Comparison of ENCODE assay signal across 7 mouse cellular contexts in the genomic region with DNA sequence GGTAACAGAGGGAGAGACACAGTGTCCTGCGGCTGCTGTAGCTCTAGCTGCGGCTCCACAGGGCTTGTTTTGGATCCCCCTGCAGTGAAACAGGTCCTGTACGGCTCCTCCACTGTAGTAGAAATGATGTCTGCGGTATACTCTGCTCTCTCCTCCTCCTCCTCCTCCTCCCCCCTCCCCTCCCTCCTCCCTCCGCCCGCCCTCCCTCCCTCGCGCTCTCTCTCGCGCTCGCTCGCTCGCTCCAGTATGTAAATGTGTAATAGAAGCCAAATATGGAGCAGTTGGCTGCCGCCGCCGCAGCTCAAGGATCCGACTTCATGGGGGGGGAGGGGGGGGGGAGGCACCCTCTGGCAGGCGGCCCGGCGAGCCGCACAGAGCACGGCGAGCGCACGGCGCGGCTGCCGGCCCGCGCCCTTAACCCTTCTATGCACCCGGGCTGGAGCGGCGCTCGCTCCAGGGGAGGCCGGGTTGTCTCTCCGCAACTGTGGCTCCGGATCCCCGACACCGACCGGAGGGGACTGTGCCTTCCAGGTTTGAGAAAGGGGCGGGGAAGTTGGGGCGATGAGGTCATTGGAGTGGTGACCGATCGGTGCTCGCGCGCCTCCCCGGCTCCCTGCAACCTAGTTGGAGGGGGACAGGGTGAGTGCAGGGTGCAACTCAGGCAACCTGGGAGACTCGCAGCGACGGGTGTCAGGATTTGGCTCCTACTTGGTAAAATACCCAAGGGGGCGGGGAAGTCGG. TPM values are rescaled to one million over a fixed set of nuclear protein-coding genes. Genes with fewer than 3 reads are reported as not detected.
A peak's percentile ranks its signal among the peaks of the same experiment; 100 is the strongest.
DNase-seq lines count a peak whose midpoint lies in the region; ATAC-seq and TF ChIP-seq lines count a peak whose summit lies in the region.

Gene Atxn1 (minus strand): TSS at position 156 of the 741 bp plus-strand sequence.

- under 1% methylated on average over 43 of the region's 53 CpGs for WGBS in limb, embryonic 10.5 days
- WGBS in midbrain, embryonic 12.5 days: 0% methylated on average over 39 of the region's 53 CpGs
- WGBS in small intestine, adult 2 months: under 1% methylated on average over 52 of the region's 53 CpGs

- H3K4me1 ChIP-seq in limb, embryonic 10.5 days: peaks cover 50% of the 10 kb centered on the region
- peaks cover 47% of the 10 kb centered on the region for H3K4me1 ChIP-seq in midbrain, embryonic 12.5 days
- peaks cover 7% of the 10 kb centered on the region for H3K4me1 ChIP-seq in small intestine, adult 2 months (ENCODE audit: control insufficient read depth, insufficient read depth, insufficient read length, low read length)

- H3K27me3 ChIP-seq in limb, embryonic 10.5 days (ENCODE audit: low read depth, poor library complexity, severe bottlenecking): peaks cover 24% of the 10 kb centered on the region
- H3K27me3 ChIP-seq in midbrain, embryonic 12.5 days: peaks cover 21% of the 10 kb centered on the region
- no peaks in the 10 kb centered on the region for H3K27me3 ChIP-seq in small intestine, adult 2 months (ENCODE audit: control insufficient read depth, insufficient read depth, low read length)

- no peaks in the 10 kb centered on the region for H3K36me3 ChIP-seq in limb, embryonic 10.5 days
- H3K36me3 ChIP-seq in midbrain, embryonic 12.5 days: no peaks in the 10 kb centered on the region
- H3K36me3 ChIP-seq in small intestine, adult 2 months (ENCODE audit: control insufficient read depth, insufficient read depth, low read length): no peaks in the 10 kb centered on the region

- H3K27ac ChIP-seq in limb, embryonic 10.5 days: peak within 1 kb of the TSS; percentile 90
- peak within 1 kb of the TSS; percentile 97 for H3K27ac ChIP-seq in midbrain, embryonic 12.5 days (replicated peaks)
- H3K27ac ChIP-seq in small intestine, adult 2 months (ENCODE audit: insufficient read depth, low read depth, low read length): peak within 1 kb of the TSS; percentile 99

- TF ChIP-seq POLR2A in small intestine, adult 2 months (IDR thresholded peaks at IDR 0.05; ENCODE audit: low read depth, low read length): peak; percentile 31; the same call in 1 of the 2 replicates

- peak within 1 kb of the TSS; percentile 73 for H3K4me2 ChIP-seq in midbrain, embryonic 12.5 days (replicated peaks)

- peak within 1 kb of the TSS; percentile 87 for H3K9ac ChIP-seq in midbrain, embryonic 12.5 days (replicated peaks)

- peak; percentile 40 for ATAC-seq in inflammation-experienced regulatory T-cells, adult 6 months
- ATAC-seq in midbrain, embryonic 12.5 days (ENCODE audit: low FRiP score, low read depth): peak; percentile 67

- TF ChIP-seq CTCF in small intestine, adult 2 months (IDR thresholded peaks at IDR 0.05; ENCODE audit: extremely low read depth, insufficient read length, insufficient replicate concordance, low read depth, low read length): no peak; the same call in 1 of the 2 replicates

- peak within 1 kb of the TSS; percentile 90 for H3K4me3 ChIP-seq in limb, embryonic 10.5 days
- peak within 1 kb of the TSS; percentile 86 for H3K4me3 ChIP-seq in midbrain, embryonic 12.5 days
- H3K4me3 ChIP-seq in small intestine, adult 2 months (ENCODE audit: low read depth, low read length): peak within 1 kb of the TSS; percentile 98

- intact Hi-C loops in gastrocnemius, postnatal 14 days (cut with DNase I; ENCODE audit: low total_unique reads): no loop called here

- peak; percentile 79 to 81 for DNase-seq in adrenal gland, adult 18-20 months (ENCODE audit: low spot score in 2 of 2)
- peak; percentile 75 for DNase-seq in embryo, embryonic 10 days (ENCODE audit: low spot score)
- DNase-seq in gastrocnemius, postnatal 14 days: peak; percentile 81
- DNase-seq in limb, embryonic 10.5 days (ENCODE audit: low spot score): peak; percentile 83

- H3K9me3 ChIP-seq in limb, embryonic 10.5 days (replicated peaks): no peaks in the 10 kb centered on the region
- no peaks in the 10 kb centered on the region for H3K9me3 ChIP-seq in midbrain, embryonic 12.5 days

RNA-seq across cellular contexts. Expression of gene Atxn1, which starts in this region (rescaled TPM):
- total RNA-seq in adrenal gland, adult 18-20 months (2021): 10 to 100 TPM; 27.4 to 30.4 TPM
- total RNA-seq in gastrocnemius, postnatal 14 days (2021): 10 to 100 TPM; 23.5 to 23.8 TPM
- polyA plus RNA-seq in inflammation-experienced regulatory T-cells, adult 6 months (2017; shearing (Covaris generic)): 10 to 100 TPM; 35.9 to 51.1 (median 39.1) TPM
- 1.0 and 1.4 TPM in 2 replicates for polyA plus RNA-seq in limb, embryonic 10.5 days (2016; fragmentation: Nextera tagmentation; extraction: Ambion mirVana)
- polyA plus RNA-seq in midbrain, embryonic 12.5 days (2016; fragmentation: Nextera tagmentation; extraction: Ambion mirVana): 4.2 and 4.9 TPM in 2 replicates
- 9.2 and 34.9 TPM in 2 replicates for polyA plus RNA-seq in small intestine, adult 2 months (2012; rRNA removed)

Comparison
In these comparisons a context has a peak if more than half of its experiments do, and no peak if none do; other contexts are left out.
1. Peak in every context shown above with its lines: DNase-seq, ATAC-seq, H3K4me3 ChIP-seq and H3K27ac ChIP-seq.